Mouse (Mus musculus) ES-E14 (cell line): ENCODE data around the gene Myo15b.

Experiments
- CHD2 ChIP-seq: IDR thresholded peaks from 2 replicates; pipeline ENCODE4 v1.6.1; 2014; ENCODE audit warnings: mild to moderate bottlenecking, low read depth, low read length, inconsistent platforms
- MAFK ChIP-seq: IDR thresholded peaks from 2 replicates; pipeline ENCODE4 v1.6.1; 2014; ENCODE audit warnings: mild to moderate bottlenecking, low read depth, low read length, inconsistent platforms; ENCODE audit not compliant: insufficient read depth
- ZNF384 ChIP-seq: IDR thresholded peaks from 2 replicates; pipeline ENCODE4 v1.6.1; 2012; ENCODE audit warnings: low read depth, low read length, inconsistent platforms

DNA sequence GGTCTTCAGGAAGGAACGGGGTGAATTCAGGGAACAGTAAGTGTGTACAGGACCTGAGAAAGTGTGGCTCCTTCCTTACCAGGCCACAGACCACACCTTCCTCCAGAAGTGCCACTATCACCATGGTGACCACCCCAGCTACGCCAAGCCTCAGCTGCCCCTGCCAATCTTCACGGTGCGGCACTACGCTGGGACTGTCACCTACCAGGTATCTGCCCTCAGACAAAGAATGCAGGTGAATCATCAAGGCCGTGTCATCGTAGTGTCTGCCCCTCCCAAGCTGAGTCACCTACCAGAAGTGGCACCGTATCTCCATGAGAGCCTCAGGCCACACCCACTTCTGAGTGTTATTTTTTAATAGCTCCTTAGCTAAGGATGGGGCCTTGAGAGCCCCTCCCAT is 11.2 kb downstream of the Myo15b start:
- TF ChIP-seq ZNF384 (no peak), MAFK (no peak), CHD2 (no peak)
